Mouse (Mus musculus) hematopoietic stem cell, adult 5-6 weeks (primary cell): ENCODE results near the gene Aatf. TPM values are rescaled to one million over a fixed set of nuclear protein-coding genes. Genes with fewer than 3 reads are reported as not detected.
"Not testable (repeated sequence)": the region's sequence is repeated elsewhere in the genome, so short reads cannot be mapped to it uniquely, and the experiment has no call there.

Source experiments
- ATAC-seq, 2 experiments: fragments of 125-278 bp in 1 of 2; replicated peaks in 1 of 2; 2 replicates each; pipeline ENCODE4 v1.8.0; 2016 to 2017; ENCODE audit warnings: inconsistent platforms in 2 of 2, mild to moderate bottlenecking in 2 of 2, moderate number of reproducible peaks in 2 of 2, low read depth in 1 of 2, moderate TSS enrichment in 1 of 2; ENCODE audit not compliant: low FRiP score in 2 of 2, poor library complexity in 2 of 2, severe bottlenecking in 2 of 2, insufficient read depth in 1 of 2, low TSS enrichment in 1 of 2
- total RNA-seq: library from RNA; stranded (forward); fragments of 172-1452, 232-1000 nt; gene quantifications from 2 replicates; pipeline ENCODE4 v1.2.3, GENCODE M21; 2017

Aatf gene
- total RNA-seq, 1 experiment from 2014 or later, result 106 TPM

DNA sequence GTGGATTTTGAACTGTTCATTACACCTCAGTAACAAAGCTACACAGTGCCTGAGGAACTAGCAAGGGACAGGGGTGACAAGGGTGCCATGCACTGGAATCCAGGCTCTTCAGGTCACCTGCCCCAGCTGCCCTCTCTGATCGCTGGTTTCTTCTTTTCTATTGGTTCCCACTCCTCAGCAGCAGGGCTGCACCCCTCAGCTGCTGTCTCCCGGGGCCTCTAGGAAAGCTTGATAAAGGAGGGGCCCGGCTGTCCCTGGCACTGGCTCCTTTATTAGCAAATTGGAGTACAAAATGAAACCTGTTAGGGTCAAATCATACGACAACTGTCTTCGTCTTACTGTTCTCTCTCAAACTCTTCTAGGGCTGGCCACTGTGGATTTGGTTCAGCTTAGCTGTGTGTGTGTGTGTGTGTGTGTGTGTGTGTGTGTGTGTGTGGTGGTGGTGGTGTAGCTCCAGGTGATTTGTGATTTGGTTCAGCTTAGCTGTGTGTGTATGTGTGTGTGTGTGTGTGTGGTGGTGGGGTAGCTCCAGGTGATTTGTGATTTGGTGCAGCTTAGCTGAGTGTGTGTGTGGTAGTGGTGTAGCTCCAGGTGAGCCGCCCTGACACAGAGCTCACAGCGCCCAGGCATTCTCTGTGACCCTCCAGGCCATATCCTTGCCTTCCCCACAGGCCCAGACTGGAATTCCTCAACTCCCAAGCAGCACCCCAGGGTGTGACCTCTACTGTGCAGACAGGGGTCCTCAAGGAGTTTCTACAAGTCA is 102.3 kb downstream of the Aatf start:
- ATAC-seq, result no peak

DNA sequence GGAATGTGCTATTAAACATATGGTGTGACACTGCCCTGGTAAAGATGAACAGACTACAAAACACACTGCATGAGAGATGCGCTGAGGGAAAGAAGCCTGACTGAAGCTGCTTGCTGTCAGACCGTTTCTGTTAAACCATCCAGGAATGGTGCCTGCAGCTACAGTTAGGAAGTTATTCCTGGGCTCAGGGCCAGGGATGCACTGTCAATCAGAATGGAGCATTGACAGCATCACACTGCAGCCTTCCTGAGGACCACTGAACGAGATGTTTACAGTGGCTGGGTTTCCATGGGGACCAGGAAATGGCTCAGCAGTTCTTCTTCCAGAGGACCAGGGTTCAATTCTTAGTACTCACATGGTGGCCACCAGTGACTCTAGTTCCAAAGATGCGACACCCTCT is 102.9 kb downstream of the Aatf start:
- no peak for ATAC-seq

DNA sequence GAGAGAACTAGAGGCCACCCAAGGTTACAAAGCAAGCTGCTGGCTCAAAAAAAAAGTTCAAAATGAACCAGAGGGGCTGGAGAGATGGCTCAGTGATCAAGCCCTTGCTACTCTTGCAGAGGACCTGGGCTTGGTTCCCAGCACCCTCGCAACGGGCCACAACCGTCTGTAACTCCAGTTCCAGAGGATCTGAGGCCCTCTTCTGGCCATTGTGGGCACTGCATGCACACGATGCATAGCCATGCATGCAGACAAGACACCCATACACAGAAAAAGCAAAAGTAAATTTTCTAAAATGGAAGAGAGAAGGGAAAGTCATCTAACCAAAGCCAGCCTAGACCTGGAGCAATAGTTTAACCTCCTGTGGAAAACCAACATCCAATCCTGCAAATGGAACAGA is 106.6 kb downstream of the Aatf start:
- no peak for ATAC-seq

DNA sequence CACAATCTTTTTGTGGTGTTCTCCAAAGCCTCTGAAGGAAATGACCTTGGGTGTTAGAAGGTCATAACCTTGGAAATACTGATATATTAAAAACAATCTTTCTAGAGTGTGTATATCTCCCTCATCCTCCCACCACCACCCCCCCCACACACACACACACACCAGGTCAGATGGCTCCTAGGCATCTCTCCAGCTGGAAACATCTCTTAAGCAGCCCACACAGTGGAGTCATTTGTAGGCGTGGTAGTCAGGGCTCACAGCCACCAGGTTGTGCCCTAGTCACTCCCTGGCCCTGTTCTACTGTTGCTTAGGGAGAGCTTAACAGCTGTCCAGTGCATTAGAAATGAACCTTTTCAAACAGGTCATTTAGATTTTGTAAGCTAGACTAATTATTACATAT is 118.3 kb downstream of the Aatf start:
- ATAC-seq, result no peak

DNA sequence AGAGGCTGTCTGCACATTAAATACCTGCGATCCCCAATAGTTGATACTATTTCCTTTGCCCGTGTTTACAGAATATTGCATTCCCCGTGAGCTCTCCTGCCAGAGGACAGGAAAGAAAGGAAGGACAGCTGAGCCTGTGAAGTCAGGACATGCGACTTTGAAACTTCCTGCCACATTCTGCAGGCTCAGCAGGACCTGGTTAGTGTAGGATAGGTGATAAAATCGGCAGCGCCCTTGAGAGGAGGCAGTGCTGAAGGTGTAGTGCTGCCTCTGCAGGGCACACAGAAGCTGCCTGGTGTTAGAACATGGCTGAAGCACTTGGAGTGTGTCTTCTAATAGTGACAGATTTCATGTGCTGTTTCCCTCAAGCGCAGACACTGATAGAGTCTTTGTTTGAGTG is 119.8 kb downstream of the Aatf start:
- no peak for ATAC-seq

DNA sequence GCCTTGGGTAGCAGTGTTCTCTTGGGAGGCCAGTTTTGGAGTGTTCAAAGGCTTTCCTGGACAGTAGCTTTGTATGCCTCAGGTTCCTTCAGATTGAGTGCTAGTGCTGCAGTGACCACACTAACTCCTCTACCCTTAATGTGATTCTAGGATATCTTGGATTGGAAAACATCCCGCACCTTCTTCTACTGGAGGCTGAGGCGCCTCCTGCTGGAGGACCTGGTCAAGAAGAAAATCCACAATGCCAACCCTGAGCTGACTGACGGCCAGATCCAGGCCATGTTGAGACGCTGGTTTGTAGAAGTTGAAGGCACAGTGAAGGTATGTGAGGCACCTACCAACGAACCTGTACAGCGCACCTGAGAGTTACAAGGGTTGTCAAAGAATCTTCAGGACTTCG is 121.3 kb downstream of the Aatf start:
- not testable (repeated sequence) for ATAC-seq

DNA sequence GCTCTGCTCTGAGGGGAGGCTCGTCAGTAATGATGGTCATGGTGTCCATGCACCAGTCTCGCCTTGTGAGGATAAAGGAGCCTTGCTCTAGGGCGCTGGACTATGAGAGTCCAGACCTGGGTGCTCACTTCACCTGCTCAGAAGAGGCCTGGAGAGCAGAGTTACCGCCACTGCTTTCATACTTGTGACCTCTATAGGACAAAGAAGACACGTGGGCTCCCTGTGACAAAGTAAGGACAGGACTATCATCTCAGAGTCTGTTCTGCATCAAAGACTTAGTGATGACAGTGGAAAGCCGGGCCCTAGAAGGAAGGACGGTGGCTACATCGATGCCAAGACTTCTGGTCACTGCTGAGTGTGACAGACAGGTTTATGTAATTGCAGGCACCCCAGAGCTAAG is 122.2 kb downstream of the Aatf start:
- ATAC-seq, result no peak

DNA sequence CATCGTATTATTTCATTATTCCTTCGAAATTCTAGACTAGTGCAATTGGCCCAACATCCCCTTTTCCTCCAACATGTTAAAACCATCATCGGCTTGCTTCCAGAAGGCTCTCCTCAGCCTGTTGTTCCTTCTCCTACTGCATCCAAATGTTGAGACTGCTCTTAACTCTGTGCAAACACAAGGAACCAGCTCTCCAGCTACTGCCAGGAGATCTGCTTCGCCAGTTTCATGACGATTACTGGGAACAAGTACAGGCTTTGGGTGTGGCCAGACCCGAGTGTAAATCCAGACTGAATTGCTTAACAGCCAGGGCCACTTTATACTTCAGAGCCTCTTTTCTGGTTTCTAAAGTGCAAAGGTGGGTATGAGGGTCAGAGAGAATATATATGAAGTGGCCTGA is 124.0 kb downstream of the Aatf start:
- ATAC-seq, result no peak

DNA sequence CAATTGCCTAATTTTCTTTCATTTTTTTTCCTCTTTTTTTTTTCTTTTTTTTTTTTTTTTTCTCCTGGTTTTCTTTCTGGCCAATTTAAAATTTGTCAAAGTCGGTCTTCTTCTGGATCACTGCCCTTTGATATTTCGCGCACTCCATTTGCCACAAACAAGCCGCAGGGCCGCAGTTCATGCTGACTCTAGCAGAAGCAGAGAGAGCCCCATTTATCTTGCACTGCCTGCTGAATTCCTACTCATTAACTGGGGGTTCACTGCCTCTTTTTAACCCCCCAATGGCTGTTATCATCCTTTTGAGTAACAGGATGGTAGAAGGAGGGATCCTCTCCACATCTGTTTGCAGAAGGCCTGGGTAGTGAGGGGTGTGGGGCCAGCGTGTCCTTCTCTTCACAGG is 129.4 kb downstream of the Aatf start:
- no peak for ATAC-seq

DNA sequence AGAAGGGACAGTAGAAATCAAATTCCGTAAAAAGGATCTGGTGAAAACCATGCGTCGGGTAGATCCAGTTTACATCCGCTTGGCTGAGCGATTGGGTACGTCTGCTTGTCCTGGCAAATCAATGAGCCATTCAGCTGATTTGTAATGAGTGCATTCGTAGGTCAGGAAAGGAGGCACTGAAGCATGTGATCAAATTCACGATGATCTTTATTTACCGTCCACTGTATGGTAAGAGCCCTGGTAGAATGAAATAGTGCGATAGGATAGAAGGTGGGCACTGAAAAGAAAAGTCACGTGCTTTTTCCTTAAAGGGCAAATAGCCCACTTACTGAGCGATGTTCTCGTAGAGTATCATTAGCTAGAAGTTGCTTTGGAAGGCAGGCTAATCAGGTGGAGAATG is 130.9 kb downstream of the Aatf start:
- ATAC-seq, result no peak

DNA sequence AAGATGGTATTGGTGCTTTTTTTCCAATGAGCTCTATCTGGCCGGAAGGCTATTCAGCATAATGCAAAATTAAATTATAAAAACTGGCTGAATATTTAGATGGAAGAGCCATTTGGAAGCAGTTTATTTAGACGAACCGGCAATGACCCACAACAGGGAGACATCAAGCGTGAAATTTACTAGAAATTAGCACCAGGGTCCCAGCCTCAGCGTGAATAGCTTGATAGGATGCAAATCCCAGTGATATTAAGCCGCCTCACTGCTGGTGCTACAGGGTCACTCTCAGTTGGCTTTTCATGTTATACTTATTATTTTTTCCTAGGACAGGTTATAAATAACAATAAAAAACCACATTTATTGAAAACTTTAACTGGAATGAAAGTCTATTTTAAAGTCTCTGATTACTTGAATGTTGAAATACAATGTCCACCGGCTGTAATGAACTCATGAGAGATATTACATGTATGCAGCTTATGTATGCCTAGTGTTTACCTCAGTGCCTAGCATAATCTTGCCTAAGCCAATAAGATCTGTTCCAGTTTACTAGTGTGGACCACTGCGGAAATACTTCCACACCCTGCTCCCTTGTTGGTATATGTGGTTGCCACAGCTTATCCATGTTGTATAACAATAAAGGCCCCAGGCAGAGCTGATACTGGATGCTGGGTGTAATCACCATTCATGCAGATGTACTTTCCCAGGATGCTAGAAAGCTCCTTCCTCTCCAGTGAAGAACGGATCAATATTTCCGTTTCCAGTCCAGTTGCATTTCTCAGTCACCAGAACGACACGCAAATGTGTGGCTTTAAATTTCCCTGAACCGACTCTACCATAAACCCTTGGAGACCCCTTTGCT is 136.6 kb downstream of the Aatf start:
- no peak for ATAC-seq

DNA sequence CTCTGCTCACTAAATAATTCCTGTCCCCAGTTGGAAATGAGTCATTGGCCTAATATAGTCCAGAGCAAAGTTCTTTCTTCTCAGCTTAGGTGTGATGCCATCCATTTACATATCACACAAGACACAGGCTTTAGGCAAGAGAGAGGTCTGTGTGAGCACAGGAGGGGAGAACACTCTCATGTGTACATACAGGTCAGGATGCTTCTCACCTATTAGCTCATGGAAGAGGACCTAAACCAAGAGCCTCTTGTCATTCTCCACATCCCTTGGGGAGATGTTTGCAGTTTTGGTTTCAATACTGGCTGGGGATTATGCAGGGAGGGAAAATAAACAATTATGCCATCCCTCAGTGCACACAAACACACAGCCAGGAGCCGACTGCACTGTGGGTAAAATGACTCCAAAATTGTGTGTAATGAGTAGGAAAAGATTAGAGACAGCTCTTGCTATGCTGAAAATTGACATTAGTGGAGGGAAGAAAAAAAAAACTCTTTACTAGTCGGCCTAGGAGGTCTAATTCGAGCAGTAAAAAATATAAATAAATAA is 137.3 kb downstream of the Aatf start:
- ATAC-seq, result no peak

DNA sequence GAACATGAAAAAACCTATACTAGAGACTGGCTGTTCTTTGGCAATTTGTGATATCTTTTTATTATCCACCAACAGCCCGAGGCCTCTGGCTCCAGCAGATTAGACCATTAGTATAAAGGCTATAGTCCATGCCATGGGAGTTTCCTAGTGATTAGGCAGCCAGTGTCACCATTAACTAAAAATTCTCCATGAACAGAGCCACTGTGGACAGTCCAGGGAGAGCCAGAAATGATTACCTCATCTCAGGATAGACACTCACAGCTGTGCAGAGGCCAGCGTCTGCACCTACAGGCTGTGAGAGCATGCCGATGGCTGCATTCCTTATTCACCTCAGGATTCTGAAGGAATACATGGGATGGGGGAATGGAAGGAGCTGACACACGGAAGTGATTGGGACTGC is 140.2 kb downstream of the Aatf start:
- no peak for ATAC-seq

Other genes with a start within 250 kb of the Aatf start
- not detected in 2 replicates for gene Lhx1, start 12.0 kb upstream of the Aatf start, total RNA-seq